Mouse (Mus musculus) embryonic facial prominence, embryonic 15.5 days (tissue): ENCODE data around the gene Olfr1380. TPM values are rescaled to one million over a fixed set of nuclear protein-coding genes. Genes with fewer than 3 reads are reported as not detected.
"Not testable (repeated sequence)": the region's sequence is repeated elsewhere in the genome, so short reads cannot be mapped to it uniquely, and the experiment has no call there.

ENCODE experiments used
- ATAC-seq: fragments of 200-750 bp; cut with Nextera tagmentation; 2 replicates; pipeline ENCODE4 v1.8.0; 2017; ENCODE audit warnings: low read depth, moderate TSS enrichment; ENCODE audit not compliant: insufficient number of reproducible peaks, low FRiP score, low TSS enrichment
- H3K27ac ChIP-seq: fragments of 300-500 bp; sonication (generic); replicated peaks from 2 replicates; pipeline ENCODE4 v1.5.1; 2015; ENCODE audit warnings: mild to moderate bottlenecking, inconsistent platforms
- H3K27me3 ChIP-seq: fragments of 300-500 bp; sonication (generic); 2 replicates; pipeline ENCODE4 v1.6.1; 2015; ENCODE audit warnings: inconsistent platforms
- H3K36me3 ChIP-seq: fragments of 300-500 bp; sonication (generic); 2 replicates; pipeline ENCODE4 v1.6.1; 2015; ENCODE audit warnings: mild to moderate bottlenecking, inconsistent platforms
- H3K4me1 ChIP-seq: fragments of 300-500 bp; sonication (generic); 2 replicates; pipeline ENCODE4 v1.6.1; 2015; ENCODE audit warnings: inconsistent platforms
- H3K4me2 ChIP-seq: fragments of 300-500 bp; sonication (generic); replicated peaks from 2 replicates; pipeline ENCODE4 v1.6.1; 2015; ENCODE audit warnings: mild to moderate bottlenecking, inconsistent platforms
- H3K4me3 ChIP-seq: fragments of 300-500 bp; sonication (generic); replicated peaks from 2 replicates; pipeline ENCODE4 v1.5.1; 2015; ENCODE audit warnings: mild to moderate bottlenecking, inconsistent platforms
- H3K9ac ChIP-seq: fragments of 300-500 bp; sonication (generic); 2 replicates; pipeline ENCODE4 v1.6.1; 2015; ENCODE audit warnings: inconsistent platforms
- H3K9me3 ChIP-seq: fragments of 300-500 bp; sonication (generic); replicated peaks from 2 replicates; pipeline ENCODE4 v1.6.1; 2016; ENCODE audit warnings: inconsistent platforms
- WGBS: fragments of 180-500 bp; shearing (Covaris S2); methylation state at CpG from one replicate; pipeline ENCODE4 v1.1.7; 2015; 5-methylcytosine and 5-hydroxymethylcytosine counted together
- polyA plus RNA-seq: library from polyadenylated mRNA; unstranded; fragments of >200 nt; fragmentation: Nextera tagmentation; extraction: Ambion mirVana; gene quantifications from 2 replicates; pipeline ENCODE4 v1.2.1, GENCODE M21; 2015

The Olfr1380 gene
- 0.11 TPM in 1 of 2 replicates, not detected in the other for polyA plus RNA-seq

DNA sequence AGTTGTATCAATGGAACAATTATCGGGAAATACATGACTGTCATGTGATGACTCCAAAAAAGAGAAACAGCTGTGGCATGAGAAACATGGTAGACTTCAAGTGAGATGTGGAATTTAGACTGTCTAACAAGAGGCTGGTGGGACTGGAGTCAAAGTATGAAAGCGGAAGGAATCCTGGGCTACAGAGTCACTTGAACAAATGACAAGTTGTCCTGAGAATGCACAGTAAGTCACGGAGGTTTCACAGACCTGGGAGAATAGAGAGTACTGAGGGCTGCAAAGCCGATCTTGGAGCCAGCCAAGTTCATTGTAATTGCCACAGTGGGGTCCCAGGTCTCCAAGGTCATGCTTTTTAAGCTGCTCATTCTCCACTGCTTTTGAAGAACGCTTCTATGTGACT is at the start of gene Olfr1380:
Gene Olfr1380, plus strand, starts transcription at position 301 of the 400 bp plus-strand sequence.
- H3K4me2 ChIP-seq, H3K27ac ChIP-seq, ATAC-seq, H3K4me1 ChIP-seq, H3K4me3 ChIP-seq, H3K27me3 ChIP-seq, H3K36me3 ChIP-seq, H3K9me3 ChIP-seq, H3K9ac ChIP-seq: not testable (repeated sequence)
- WGBS: 75% methylated on average over 5 of the region's 5 CpGs

DNA sequence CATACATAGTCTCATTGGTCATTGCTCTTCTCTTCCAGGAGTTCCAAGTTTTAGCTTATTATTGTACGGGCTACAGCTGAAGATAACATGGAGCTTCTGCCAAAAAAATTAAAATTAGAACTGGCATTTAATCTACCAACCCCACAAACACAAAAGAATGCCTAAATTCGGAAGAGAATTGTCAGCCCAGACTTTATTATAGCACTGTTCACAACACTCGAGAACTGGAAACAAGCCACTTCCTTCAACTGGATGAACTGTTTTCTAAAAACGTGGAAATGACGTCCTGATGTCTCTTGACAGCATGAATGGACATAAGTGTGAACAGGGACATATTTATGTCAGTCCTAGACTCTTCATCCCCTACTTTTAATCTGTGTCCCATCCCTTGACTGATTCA is 38.6 kb upstream of the Olfr1380 start:
- no peak overlapping the region for H3K9ac ChIP-seq
- H3K4me3 ChIP-seq: no peak overlapping the region
- no peak overlapping the region for H3K4me2 ChIP-seq
- no peaks in the 10 kb centered on the region for H3K4me1 ChIP-seq
- 67% methylated on average over 5 of the region's 5 CpGs for WGBS
- no peaks in the 10 kb centered on the region for H3K36me3 ChIP-seq
- H3K9me3 ChIP-seq: no peaks in the 10 kb centered on the region
- H3K27ac ChIP-seq: no peak overlapping the region
- no peaks in the 10 kb centered on the region for H3K27me3 ChIP-seq
- no peak for ATAC-seq

DNA sequence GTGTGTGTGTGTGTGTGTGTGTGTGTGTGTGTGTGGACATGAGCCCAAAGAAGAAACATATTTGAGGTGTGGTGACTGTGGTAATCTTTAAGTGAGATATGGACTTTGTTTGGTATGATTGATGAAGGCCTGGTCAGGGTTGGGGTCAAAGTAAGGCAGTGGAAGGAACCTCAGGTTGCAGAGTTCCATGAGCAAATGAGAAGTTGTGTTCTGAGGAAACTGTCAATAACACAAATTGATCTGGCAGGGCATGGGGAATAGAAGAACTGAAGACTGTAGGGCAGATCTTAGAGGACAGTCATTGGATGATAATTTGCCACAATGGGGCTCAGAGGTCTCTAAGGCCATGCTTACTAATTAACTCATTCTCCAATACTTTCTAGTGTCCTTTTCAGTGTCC is 37.3 kb upstream of the Olfr1380 start, which contains the start of gene Olfr1383:
Gene Olfr1383, plus strand, starts transcription at position 301 of the 400 bp plus-strand sequence.
- H3K4me3 ChIP-seq: no peak within 1 kb of the TSS
- H3K9ac ChIP-seq: no peak within 1 kb of the TSS
- no peak for ATAC-seq
- H3K4me1 ChIP-seq: no peaks in the 10 kb centered on the region
- H3K4me2 ChIP-seq: no peak within 1 kb of the TSS
- H3K27ac ChIP-seq: no peak within 1 kb of the TSS
- no peaks in the 10 kb centered on the region for H3K27me3 ChIP-seq
- no peaks in the 10 kb centered on the region for H3K9me3 ChIP-seq
- H3K36me3 ChIP-seq: no peaks in the 10 kb centered on the region

DNA sequence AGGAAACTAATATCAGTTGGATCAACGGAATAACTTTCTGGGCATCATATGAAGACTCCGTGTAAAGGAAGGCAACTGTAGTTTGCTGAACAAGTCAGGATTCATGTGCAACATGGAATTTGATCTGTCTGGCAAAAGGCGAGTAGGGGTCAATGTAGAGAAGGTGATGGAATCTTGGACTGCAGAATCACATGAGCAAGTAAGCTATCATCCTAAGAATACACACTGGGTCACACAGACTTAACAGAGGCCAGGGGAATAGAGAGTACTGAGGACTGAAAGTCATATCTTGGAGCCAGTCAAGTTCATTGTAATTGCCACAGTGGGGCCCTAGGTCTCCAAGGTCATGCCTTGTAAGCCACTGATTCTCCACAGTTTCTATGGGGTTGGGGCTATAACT is 28.7 kb upstream of the Olfr1380 start, which contains the start of gene Olfr1382:
Gene Olfr1382, plus strand, starts transcription at position 301 of the 400 bp plus-strand sequence.
- no peaks in the 10 kb centered on the region for H3K9me3 ChIP-seq

DNA sequence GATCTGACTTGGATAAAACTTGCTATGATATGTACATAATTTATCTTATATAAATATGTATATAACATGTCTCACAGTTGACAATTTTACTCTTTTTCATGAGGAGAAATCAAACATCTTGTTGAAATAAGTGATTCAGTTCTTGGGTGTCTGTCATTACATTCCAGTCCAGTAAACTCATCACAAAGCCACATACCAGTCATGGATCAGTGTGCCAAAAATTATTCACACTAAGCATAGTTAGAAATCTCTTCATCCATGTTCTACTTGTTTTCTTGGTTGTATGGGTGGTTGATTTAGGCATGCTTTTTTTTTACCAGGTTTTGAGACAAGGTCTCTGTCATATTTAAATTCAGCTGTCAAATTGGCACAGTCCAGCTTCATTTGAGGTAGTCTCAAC is 23.9 kb upstream of the Olfr1380 start:
- no peaks in the 10 kb centered on the region for H3K4me1 ChIP-seq
- H3K36me3 ChIP-seq: no peaks in the 10 kb centered on the region
- no peak overlapping the region for H3K9ac ChIP-seq
- H3K9me3 ChIP-seq: no peaks in the 10 kb centered on the region
- H3K27ac ChIP-seq: no peak overlapping the region
- no peak overlapping the region for H3K4me2 ChIP-seq
- ATAC-seq: no peak
- H3K4me3 ChIP-seq: no peak overlapping the region
- H3K27me3 ChIP-seq: no peaks in the 10 kb centered on the region

More for the DNA sequence above, 28.7 kb upstream of the Olfr1380 start, which contains the start of gene Olfr1382:
- H3K4me3 ChIP-seq: no peak within 1 kb of the TSS
- no peaks in the 10 kb centered on the region for H3K4me1 ChIP-seq
- no peaks in the 10 kb centered on the region for H3K36me3 ChIP-seq
- H3K27me3 ChIP-seq: no peaks in the 10 kb centered on the region
- ATAC-seq: no peak
- WGBS: 66% methylated on average over 3 of the region's 3 CpGs
- no peak within 1 kb of the TSS for H3K27ac ChIP-seq
- no peak within 1 kb of the TSS for H3K4me2 ChIP-seq
- no peak within 1 kb of the TSS for H3K9ac ChIP-seq

DNA sequence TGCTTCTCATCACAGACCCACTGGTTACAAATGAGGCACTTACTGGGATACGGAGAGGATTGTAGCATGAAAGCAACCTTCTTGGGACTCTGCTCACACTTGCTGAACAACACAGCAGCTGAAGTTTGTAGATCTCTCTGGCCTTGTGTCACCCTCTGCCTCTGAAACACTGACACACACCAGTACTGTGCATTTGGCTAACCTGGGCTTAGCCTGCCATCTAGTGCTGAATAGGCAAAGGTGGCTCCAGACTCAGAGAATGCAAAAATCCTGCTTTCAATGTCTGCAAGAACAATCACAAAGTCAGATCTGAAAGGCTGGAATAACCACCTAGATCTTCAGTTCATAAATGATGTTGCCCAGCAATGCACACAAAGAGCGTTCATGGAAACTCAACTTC is 20.0 kb upstream of the Olfr1380 start:
- not testable (repeated sequence) for H3K4me3 ChIP-seq, H3K27me3 ChIP-seq, H3K9me3 ChIP-seq, H3K4me2 ChIP-seq, H3K4me1 ChIP-seq, H3K9ac ChIP-seq, H3K36me3 ChIP-seq, H3K27ac ChIP-seq
- ATAC-seq: peak; percentile 47; the same call in 1 of the 2 replicates
- 87% methylated on average over 2 of the region's 2 CpGs for WGBS

DNA sequence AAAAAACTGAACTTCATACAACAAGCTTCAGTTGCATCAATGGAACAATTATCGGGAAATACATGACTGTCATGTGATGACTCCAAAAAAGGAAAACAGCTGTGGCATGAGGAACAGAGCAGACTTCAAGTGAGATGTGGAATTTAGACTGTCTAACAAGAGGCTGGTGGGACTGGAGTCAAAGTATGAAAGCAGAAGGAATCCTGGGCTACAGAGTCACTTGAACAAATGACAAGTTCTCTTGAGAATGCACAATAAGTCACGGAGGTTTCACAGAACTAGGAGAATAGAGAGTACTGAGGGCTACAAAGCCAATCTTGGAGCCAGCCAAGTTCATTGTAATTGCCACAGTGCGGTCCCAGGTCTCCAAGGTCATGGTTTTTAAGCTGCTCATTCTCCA is 13.5 kb upstream of the Olfr1380 start, which contains the start of gene Olfr1381:
Gene Olfr1381, plus strand, starts transcription at position 301 of the 400 bp plus-strand sequence.
- not testable (repeated sequence) for H3K9me3 ChIP-seq, H3K27me3 ChIP-seq, ATAC-seq, H3K27ac ChIP-seq, H3K4me2 ChIP-seq, H3K9ac ChIP-seq, H3K4me3 ChIP-seq, H3K36me3 ChIP-seq, H3K4me1 ChIP-seq
- WGBS: 69% methylated on average over 3 of the region's 3 CpGs

DNA sequence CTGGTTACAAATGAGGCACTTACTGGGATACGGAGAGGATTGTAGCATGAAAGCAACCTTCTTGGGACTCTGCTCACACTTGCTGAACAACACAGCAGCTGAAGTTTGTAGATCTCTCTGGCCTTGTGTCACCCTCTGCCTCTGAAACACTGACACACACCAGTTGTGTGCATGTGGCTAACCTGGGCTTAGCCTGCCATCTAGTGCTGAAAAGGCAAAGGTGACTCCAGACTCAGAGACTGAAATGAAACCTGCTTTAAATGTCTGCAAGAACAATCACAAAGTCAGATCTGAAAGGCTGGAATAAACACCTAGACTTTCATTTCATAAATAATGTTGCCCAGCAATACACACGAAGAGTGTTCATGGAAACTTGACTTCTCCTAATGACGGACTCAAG is 2.6 kb upstream of the Olfr1380 start:
- ATAC-seq, H3K4me2 ChIP-seq, H3K27me3 ChIP-seq, H3K4me3 ChIP-seq, H3K27ac ChIP-seq, H3K9ac ChIP-seq, H3K4me1 ChIP-seq, H3K36me3 ChIP-seq, H3K9me3 ChIP-seq: not testable (repeated sequence)
- WGBS: 80% methylated on average over 3 of the region's 3 CpGs

DNA sequence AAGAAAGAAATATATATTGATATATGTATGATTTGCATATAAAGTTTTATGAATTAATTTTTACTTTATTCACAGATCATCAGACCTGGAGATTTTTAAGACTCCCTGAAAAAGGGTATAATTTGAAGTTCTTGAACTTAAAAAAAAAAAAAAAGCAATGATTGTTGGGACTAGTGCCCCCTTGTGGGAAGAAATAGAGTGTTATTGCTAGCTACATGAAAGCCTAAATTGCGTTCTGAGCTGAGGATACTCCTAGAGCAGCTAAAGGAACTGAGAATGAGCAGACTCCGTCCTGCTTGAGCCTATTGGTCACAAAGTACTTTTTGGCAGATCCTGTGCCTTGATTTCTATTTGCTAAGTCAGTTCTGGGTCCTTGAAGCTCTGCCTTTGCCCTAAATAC is 18.4 kb downstream of the Olfr1380 start:
- 29% methylated on average over 2 of the region's 2 CpGs for WGBS
- not testable (repeated sequence) for ATAC-seq, H3K27ac ChIP-seq, H3K4me1 ChIP-seq, H3K27me3 ChIP-seq, H3K9ac ChIP-seq, H3K4me2 ChIP-seq, H3K9me3 ChIP-seq, H3K36me3 ChIP-seq, H3K4me3 ChIP-seq

DNA sequence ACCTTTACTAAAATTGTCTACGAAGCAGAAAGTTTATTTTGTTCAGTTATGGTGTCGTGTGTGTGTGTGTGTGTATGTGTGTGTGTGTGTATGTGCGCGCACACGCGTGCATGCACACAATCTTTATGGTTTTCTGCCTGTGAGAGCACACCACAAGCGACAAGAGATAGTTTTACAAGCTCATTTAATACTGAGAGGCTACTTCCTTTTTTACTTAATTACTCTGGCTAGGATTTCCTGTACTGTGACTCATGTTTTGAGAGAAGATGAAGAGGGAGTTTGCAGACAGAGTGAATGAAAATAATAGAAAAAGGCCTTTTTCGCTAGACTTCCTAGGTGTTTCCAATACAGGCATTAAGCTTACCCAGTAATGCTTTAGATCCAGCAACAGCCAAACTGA is 23.8 kb downstream of the Olfr1380 start:
- H3K27ac ChIP-seq, H3K9me3 ChIP-seq, H3K27me3 ChIP-seq, H3K4me2 ChIP-seq, H3K4me3 ChIP-seq, H3K4me1 ChIP-seq, H3K36me3 ChIP-seq, H3K9ac ChIP-seq, ATAC-seq: not testable (repeated sequence)
- 80% methylated on average over 8 of the region's 8 CpGs for WGBS

DNA sequence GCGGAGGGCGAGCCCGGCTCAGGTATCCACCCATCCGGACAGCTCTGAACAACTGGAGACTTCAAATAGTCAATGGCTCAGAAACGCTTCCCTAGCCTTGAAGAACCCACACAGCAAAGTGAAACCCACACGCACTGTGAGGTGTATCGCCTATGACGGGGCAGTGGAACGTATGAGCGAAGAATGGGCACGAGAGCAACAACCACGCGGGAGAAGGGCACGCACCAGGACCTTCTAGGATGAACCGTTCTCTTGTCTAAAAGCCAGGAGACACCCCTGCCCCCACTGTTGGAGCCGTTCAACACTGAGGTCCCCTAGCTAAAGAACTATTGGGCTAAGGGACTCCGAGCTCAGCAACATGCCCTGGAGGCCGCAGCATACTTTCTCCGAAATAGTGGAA is 33.5 kb downstream of the Olfr1380 start:
- H3K4me2 ChIP-seq: no peak overlapping the region
- no peak overlapping the region for H3K4me3 ChIP-seq
- no peaks in the 10 kb centered on the region for H3K27me3 ChIP-seq
- no peak overlapping the region for H3K27ac ChIP-seq
- no peak for ATAC-seq
- no peaks in the 10 kb centered on the region for H3K9me3 ChIP-seq
- WGBS: 88% methylated on average over 19 of the region's 19 CpGs
- H3K36me3 ChIP-seq: no peaks in the 10 kb centered on the region
- no peaks in the 10 kb centered on the region for H3K4me1 ChIP-seq
- no peak overlapping the region for H3K9ac ChIP-seq

DNA sequence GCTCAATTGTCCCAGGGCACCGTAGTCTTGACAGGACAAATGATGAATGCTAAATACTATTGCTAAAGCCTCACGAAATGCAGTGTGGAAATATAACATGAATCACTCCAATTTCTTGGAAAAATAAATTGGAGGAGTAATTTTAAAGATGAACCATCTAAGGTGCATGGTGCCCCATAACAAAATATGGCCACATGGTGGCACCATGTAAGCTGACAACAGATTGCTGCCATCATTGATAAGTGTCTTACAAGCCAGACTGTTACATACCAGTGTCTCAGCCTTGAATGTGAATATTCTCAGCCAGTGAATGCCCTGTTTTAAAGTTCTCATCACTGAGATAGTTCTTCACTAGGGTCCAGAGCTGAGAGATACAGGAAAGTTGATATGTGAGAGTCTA is 40.5 kb downstream of the Olfr1380 start:
- H3K4me1 ChIP-seq, ATAC-seq, H3K27me3 ChIP-seq, H3K4me3 ChIP-seq, H3K36me3 ChIP-seq, H3K9me3 ChIP-seq, H3K27ac ChIP-seq, H3K9ac ChIP-seq, H3K4me2 ChIP-seq: not testable (repeated sequence)
- WGBS: 75% methylated on average over 2 of the region's 2 CpGs
